Mouse (Mus musculus) olfactory bulb, adult 2 months (tissue): ENCODE measurements around the gene Rab12. TPM values are rescaled to one million over a fixed set of nuclear protein-coding genes. Genes with fewer than 3 reads are reported as not detected.
"Not testable (repeated sequence)": the region's sequence is repeated elsewhere in the genome, so short reads cannot be mapped to it uniquely, and the experiment has no call there.

Experiments used
- H3K27ac ChIP-seq: fragments of 200-500 bp; 2 replicates; pipeline ENCODE4 v1.5.1; 2012; ENCODE audit warnings: low read depth, low read length; ENCODE audit not compliant: insufficient read depth
- H3K4me1 ChIP-seq: fragments of 200-500 bp; 2 replicates; pipeline ENCODE4 v1.6.1; 2012; ENCODE audit warnings: low read length; ENCODE audit not compliant: control insufficient read depth, insufficient read depth
- H3K4me3 ChIP-seq: fragments of 200-500 bp; 2 replicates; pipeline ENCODE4 v1.5.1; 2012; ENCODE audit warnings: mild to moderate bottlenecking, low read depth, low read length, moderate library complexity; ENCODE audit not compliant: insufficient read depth
- CTCF ChIP-seq: fragments of 200-500 bp; IDR thresholded peaks from 2 replicates; pipeline ENCODE4 v1.5.1; 2012; ENCODE audit warnings: low read depth, mild to moderate bottlenecking, low read length, moderate library complexity; ENCODE audit not compliant: insufficient read depth
- POLR2A ChIP-seq: fragments of 200-500 bp; IDR thresholded peaks from 2 replicates; pipeline ENCODE4 v1.6.1; 2012; ENCODE audit warnings: mild to moderate bottlenecking, low read depth, low read length, moderate library complexity; ENCODE audit not compliant: insufficient read depth
- WGBS: fragments of 180-500 bp; shearing (Covaris S2); methylation state at CpG from one replicate; pipeline ENCODE4 v1.1.7; 2018; 5-methylcytosine and 5-hydroxymethylcytosine counted together
- polyA plus RNA-seq: library from polyadenylated mRNA; stranded (reverse); fragments of >200 nt; gene quantifications from 2 replicates; pipeline ENCODE4 v1.2.4, GENCODE M21; 2012; ENCODE audit warnings: low replicate concordance; ENCODE audit not compliant: missing spikeins, insufficient read depth, insufficient read length

Rab12 gene
- not detected in 2 replicates for polyA plus RNA-seq

DNA sequence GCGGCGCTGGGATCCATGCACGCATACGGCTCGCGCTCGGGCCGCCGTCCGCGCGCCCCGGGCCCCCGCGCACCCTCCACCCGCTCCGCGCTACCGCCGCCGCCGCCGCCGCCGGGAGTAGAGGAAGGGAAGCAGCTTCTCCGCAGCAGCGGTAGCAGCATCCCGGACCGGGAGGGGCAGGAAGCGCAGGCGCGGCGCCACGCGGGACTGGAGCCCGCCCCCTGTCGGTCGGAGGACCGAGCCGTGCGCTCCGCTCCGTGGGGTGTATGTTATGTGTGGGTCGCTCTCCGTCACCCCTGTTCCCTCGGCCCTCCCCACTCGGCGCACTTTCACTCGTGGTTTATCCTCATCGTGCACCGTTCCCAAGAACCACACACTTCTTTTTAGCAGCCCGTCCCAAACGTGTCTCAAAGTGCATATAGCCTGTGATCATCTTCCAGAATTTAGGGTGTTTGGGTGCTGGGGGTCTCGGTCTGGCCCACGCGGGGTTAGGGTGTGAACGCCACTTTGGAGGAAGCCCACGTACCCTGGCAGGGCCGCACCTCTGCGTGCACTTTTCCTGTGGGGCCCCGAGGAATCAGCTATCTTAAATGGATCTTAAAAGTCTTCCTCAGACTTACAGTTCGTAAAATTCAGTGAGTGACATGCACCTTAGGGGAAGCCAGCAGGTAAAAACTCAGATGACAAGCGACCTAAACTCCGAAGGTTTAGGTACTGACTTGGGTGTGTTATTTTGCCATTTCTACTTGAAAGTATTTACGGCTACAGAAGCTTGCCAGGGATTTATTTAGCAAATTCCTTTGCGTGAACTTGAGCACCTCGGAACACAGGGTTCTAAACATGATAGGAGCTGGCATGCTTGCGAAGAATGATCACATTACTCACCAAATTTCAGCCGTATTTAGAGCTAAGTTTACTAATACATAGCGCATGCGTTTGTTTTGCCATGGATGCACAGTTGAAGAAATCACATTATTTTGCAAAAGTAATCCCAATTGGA lies at the start of gene Rab12:
Rab12 (minus strand) TSS at position 176 of the 1,000 bp plus-strand sequence.
- Histone ChIP-seq H3K27ac (peak within 1 kb of the TSS; percentile 40), H3K4me3 (peak within 1 kb of the TSS; percentile 96), H3K4me1 (peaks cover 13% of the 10 kb centered on the region)
- peak; percentile 82 for TF ChIP-seq CTCF
- peak; percentile 38; the same call in 1 of the 2 replicates for TF ChIP-seq POLR2A
- 7% methylated on average over 71 of the region's 71 CpGs for WGBS

DNA sequence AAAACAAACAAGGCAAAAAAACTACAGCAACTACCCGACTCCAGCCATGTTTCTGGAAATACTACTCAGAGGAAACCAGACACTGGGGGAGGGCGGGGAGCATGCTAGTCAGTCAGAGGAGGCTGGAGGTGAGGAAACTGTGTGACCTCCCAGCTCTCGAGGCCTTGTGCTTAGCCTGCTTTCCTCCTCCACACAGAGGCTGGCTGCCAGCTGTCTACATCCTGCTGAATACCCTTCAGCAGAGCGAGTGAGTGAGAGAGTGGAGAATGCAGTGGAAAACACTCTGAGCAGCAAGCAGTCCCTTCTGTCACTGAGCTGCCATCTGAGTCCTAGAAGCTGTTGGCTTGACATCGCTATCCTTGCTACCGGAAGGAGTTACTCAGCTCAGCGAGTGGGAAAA lies 44.7 kb upstream of the Rab12 start:
- WGBS: 57% methylated on average over 7 of the region's 7 CpGs
- TF ChIP-seq POLR2A (no peak), CTCF (no peak)
- no peak overlapping the region for H3K4me3 ChIP-seq
- no peak overlapping the region for H3K27ac ChIP-seq
- H3K4me1 ChIP-seq: peaks cover 9% of the 10 kb centered on the region; the same call in 1 of the 2 replicates

DNA sequence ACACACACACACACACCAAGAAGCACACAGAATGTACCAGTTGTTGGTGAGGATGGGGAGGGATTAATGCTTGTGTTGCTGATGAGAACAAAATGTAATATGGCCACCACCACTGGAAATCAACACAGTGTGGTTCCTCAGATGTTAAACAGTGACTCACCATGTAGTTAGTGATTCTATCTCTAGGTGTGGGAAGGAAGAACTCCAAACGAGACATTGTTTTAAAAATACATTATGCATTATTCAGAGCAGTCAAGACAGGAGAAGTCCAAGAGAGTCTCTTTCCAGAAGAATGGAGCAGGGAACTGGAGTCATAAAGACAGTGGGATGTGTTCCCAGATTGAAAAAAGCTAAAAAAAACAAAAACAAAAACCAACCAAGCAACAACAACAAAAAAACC lies 44.0 kb upstream of the Rab12 start:
- H3K4me1 ChIP-seq: peaks cover 9% of the 10 kb centered on the region; the same call in 1 of the 2 replicates
- 26% methylated on average over 1 of the region's 1 CpGs for WGBS
- no peak overlapping the region for H3K27ac ChIP-seq
- H3K4me3 ChIP-seq: no peak overlapping the region
- TF ChIP-seq POLR2A (no peak), CTCF (no peak)

DNA sequence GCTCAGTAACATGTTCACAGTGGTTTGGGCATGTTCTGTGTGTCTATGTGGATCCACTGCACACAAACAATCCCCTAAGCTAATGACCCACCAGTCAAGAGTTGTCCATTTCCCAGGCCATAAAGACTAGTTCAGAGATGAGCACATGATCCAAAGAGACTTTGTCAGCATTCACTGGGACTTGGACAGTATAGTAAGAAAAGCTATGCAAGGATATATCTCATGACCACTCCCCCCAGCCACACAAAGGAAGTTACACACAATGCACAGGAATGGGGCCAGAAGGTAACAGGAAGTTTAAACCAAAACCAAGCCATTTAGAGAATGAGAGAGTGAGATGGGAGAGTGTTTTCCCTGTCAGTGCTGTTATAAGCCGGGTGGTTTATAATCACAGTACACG lies 41.9 kb upstream of the Rab12 start:
- WGBS: 56% methylated on average over 2 of the region's 2 CpGs
- TF ChIP-seq POLR2A (no peak), CTCF (no peak)
- Histone ChIP-seq H3K4me3 (no peak overlapping the region), H3K4me1 (peaks cover 9% of the 10 kb centered on the region; the same call in 1 of the 2 replicates), H3K27ac (no peak overlapping the region)

DNA sequence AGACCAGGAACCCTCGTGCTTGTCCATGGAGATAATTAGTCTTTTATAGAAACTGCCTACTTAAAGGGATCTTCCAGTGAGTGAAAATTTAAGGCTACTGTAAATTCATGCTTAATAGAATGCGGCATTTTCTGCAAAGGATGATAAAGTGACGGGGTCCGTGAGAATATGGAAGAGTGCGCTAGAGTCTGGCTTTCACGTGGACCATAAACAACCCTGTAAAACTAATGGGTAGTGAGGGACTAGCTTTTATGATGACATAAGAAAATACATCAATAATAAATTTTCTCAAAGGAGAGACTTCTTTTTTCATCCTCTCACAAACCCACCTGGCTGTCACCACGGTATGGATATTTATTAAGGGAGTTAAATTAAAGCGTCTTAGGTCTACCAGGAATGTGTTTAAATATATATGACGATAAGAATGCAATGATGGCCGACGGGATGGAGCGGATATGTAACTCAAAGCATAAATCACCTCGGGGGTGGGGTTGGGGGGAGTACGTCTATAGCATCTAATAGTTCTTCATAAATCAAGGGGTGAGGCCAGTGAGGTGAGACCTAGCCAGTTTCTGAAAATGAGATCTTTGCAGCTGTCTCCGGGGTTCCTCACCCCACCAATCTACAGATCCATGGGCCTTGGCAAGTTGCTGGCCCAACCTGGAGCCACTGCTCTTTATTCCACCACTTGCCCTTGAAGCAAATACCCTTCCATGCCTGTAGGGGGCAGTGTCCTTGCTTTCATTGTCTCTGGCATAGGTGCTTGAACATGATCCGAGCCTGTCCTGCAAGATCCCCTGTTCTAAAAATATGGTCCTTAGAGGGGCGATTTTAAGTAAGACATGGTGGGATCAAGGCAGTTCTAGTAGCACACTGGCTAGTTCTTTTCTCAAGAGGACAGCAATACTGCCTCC lies 39.1 kb upstream of the Rab12 start:
- H3K4me1 ChIP-seq: peaks cover 4% of the 10 kb centered on the region; the same call in 1 of the 2 replicates
- no peak for TF ChIP-seq CTCF
- no peak for TF ChIP-seq POLR2A
- no peak overlapping the region for H3K4me3 ChIP-seq
- no peak overlapping the region for H3K27ac ChIP-seq
- WGBS: 93% methylated on average over 17 of the region's 17 CpGs

DNA sequence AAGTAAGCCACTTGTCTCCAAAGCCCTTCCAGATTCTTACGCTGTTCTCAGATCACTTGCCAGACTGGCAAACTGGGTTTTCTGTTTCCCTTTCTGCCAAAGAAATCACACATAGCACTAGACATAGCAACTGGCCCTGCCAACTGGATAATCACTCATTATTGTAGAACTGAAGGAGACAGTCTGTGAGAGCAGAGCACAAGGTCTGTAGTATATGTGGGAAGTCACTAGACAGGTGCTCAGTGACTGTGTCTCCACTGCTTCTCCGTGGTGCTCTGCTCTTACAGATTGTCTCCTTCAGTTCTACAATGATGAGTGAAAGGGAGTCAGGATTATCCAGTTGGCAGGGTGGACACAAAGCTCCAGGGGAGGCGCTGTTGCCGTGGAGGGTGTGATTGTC lies 33.2 kb upstream of the Rab12 start:
- no peaks in the 10 kb centered on the region for H3K4me1 ChIP-seq
- TF ChIP-seq POLR2A: no peak

DNA sequence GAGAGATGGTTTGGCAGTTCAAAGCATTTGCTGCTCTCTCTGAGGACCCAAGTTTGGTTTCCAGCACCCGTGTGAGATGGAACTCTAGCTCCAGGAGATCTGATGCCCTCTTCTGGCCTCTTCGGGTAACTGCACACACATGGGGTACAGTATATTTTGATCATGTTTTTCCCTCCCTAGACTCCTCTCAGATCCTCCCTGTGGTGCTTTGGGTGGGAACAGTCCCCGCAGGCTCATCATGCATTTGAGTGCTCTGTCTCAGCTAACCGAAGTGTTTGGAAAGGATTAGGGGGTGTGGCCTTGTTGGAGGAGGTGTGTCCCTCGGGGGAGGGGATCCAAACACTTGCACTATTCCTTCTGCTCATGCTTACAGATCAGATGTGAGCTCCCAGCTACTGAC lies 31.0 kb upstream of the Rab12 start:
- TF ChIP-seq POLR2A: no peak
- no peak for TF ChIP-seq CTCF
- no peak overlapping the region for H3K4me3 ChIP-seq
- H3K4me1 ChIP-seq: no peaks in the 10 kb centered on the region
- WGBS: 89% methylated on average over 5 of the region's 5 CpGs
- no peak overlapping the region for H3K27ac ChIP-seq

More for the DNA sequence above, 33.2 kb upstream of the Rab12 start:
- H3K4me3 ChIP-seq: no peak overlapping the region
- 70% methylated on average over 4 of the region's 4 CpGs for WGBS
- H3K27ac ChIP-seq: no peak overlapping the region

DNA sequence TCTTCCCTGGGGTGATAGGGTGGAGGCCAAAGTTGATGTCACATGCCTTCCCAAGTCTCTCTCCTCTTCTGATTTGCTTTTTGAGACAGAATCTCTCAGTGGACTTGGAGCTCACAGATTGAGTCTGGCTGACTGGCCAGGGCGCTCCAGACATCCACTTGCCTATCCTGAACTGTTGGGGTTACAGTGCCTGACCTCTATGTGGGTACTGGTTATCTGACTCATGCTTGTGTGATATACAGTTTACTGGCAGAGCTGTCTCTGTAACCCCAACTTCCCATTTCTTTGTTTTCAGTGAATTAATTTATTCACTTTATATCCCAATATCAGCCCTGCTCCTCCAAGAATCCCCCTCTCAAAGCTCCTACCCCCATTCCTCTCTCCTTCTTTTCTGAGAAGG lies 12.8 kb upstream of the Rab12 start:
- no peak for TF ChIP-seq CTCF
- TF ChIP-seq POLR2A: no peak

DNA sequence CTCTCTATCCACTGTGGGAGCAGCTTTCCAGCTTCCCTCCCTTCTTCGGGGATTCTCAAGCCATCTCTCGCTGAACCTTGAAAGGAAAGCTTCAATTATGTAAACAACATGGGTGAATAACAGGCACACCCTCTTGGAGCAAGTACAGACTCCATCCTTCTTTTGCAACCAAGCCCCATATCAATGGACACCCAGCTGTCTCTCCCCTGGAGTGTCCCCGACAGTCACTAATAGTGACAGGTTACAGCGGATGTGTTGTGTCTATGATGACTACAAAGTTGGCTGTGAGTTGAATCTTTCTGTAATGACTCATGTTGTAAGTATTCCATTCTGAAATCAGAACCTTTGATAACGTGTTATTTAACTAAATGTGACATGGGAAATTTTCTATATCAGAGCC lies 3.9 kb upstream of the Rab12 start:
- TF ChIP-seq POLR2A (no peak), CTCF (no peak)
- 44% methylated on average over 5 of the region's 5 CpGs for WGBS
- Histone ChIP-seq H3K4me1 (peaks cover 5% of the 10 kb centered on the region), H3K27ac (no peak overlapping the region), H3K4me3 (no peak overlapping the region)

More for the DNA sequence above, 12.8 kb upstream of the Rab12 start:
- Histone ChIP-seq H3K4me3 (no peak overlapping the region), H3K27ac (no peak overlapping the region), H3K4me1 (no peaks in the 10 kb centered on the region)
- WGBS: 96% methylated on average over 1 of the region's 1 CpGs

DNA sequence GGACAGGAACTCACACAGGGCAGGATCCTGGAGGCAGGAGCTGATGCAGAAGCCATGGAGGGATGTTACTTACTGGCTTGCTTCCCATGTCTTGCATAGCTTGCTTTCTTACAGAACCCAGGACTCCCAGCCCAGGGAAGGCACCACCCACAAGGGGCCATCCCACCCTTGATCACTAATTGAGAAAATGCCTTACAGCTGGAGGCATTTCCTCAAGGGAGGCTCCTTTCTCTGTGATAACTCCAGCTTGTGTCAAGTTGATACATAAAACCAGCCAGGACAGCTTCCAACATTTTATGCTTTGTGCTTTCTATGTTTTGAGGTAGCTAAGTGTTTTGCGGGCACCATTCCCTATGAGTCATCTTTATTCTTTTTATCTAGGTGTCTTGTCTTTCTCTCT lies 3.1 kb upstream of the Rab12 start:
- H3K27ac ChIP-seq, H3K4me1 ChIP-seq, H3K4me3 ChIP-seq: not testable (repeated sequence)
- WGBS: 55% methylated on average over 1 of the region's 1 CpGs
